Mouse (Mus musculus) heart, adult 2 months (tissue): Measurements from ENCODE around the gene Yod1. TPM values are rescaled to one million over a fixed set of nuclear protein-coding genes. Genes with fewer than 3 reads are reported as not detected.

Experiments
- DNase-seq, 2 experiments: peaks; one replicate each; pipeline ENCODE4 v3.0.0; 2021
- H3K27ac ChIP-seq: fragments of 200-600 bp; 2 replicates; pipeline ENCODE4 v1.8.1; 2022
- H3K27me3 ChIP-seq: fragments of 200-500 bp; 2 replicates; pipeline ENCODE4 v1.6.1; 2012; ENCODE audit warnings: mild to moderate bottlenecking, low read length, inconsistent platforms, mixed read lengths; ENCODE audit not compliant: control insufficient read depth, insufficient read depth
- H3K36me3 ChIP-seq: fragments of 200-500 bp; 2 replicates; pipeline ENCODE4 v1.6.1; 2012; ENCODE audit warnings: low read length, inconsistent platforms; ENCODE audit not compliant: control insufficient read depth, insufficient read depth
- H3K4me1 ChIP-seq: fragments of 200-500 bp; 2 replicates; pipeline ENCODE4 v1.6.1; 2011; ENCODE audit warnings: low read length; ENCODE audit not compliant: control insufficient read depth, insufficient read depth
- H3K4me3 ChIP-seq: fragments of 200-600 bp; 2 replicates; pipeline ENCODE4 v1.8.1; 2022
- H3K79me2 ChIP-seq: fragments of 200-500 bp; replicated peaks from 2 replicates; pipeline ENCODE4 v1.6.1; 2012; ENCODE audit warnings: mild to moderate bottlenecking, inconsistent platforms, low read length, moderate library complexity, mixed read lengths; ENCODE audit not compliant: control insufficient read depth, insufficient read depth
- H3K9ac ChIP-seq: fragments of 200-500 bp; 2 replicates; pipeline ENCODE4 v1.6.1; 2012; ENCODE audit warnings: low read depth, mild to moderate bottlenecking, control low read depth, inconsistent platforms, low read length, mixed read lengths
- CTCF ChIP-seq: fragments of 200-600 bp; IDR thresholded peaks from 2 replicates; pipeline ENCODE4 v1.8.1; 2022; ENCODE audit warnings: antibody characterized with exemption, mild to moderate bottlenecking, moderate library complexity
- EP300 ChIP-seq: fragments of 200-500 bp; IDR thresholded peaks from 2 replicates; pipeline ENCODE4 v1.6.1; 2011; ENCODE audit warnings: low read depth, low read length, control low read depth; ENCODE audit not compliant: insufficient read depth
- POLR2A ChIP-seq: fragments of 200-500 bp; IDR thresholded peaks from 2 replicates; pipeline ENCODE4 v1.6.1; 2011; ENCODE audit warnings: mild to moderate bottlenecking, low read depth, low read length, control low read depth; ENCODE audit not compliant: insufficient read depth
- WGBS: fragments of 180-500 bp; shearing (Covaris S2); methylation state at CpG from one replicate; pipeline ENCODE4 v1.1.7; 2018; 5-methylcytosine and 5-hydroxymethylcytosine counted together
- intact Hi-C: fragments of 180-260 bp; cut with DNase I; formaldehyde crosslinking; loops from one replicate; pipeline ENCODE4 v1.15.1; 2025
- polyA plus RNA-seq: library from polyadenylated mRNA; depleted of rRNA; stranded (reverse); fragments of >200 nt; gene quantifications from 2 replicates; pipeline ENCODE4 v1.2.3, GENCODE M21; 2012
- total RNA-seq, 2 experiments: library from RNA; stranded (reverse); gene quantifications; 2 replicates each; pipeline ENCODE4 v1.2.3; 2021

Gene Yod1
- total and polyA plus RNA-seq, 3 experiments, result 1.2 to 4.9 (median 3.7) TPM

DNA sequence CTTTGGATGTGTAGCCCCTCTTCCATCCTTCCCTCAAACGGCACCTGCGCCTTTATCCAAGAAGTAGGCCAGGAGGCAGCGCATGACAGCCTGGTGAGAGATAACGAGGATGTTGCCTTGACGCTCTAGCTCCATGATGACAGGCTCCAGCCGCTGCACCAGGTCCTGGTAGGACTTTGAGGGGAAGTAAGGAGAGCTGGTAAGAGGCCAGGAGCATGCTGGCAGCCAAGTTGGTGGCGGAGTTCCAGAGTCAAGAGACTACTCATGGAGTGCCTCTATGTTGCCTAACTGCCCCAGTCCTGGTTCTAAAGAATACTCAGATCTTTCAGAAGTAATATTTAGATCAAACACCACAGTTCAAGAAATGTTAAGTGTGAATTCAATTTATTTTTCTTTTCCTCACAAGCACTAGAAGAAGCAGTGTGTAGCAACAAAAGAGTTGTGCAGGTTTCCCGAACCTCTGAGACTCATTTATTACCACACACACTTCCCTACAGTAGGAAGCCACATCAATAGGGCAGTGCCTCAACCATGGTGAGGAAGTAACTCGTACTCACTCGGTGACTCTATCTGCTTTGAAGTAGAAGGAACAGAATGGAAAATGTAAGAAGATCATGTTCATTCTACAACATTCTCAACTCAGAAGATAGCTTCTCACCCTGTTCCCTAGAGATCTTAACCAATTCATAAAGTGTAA, 17.0 kb upstream of the Yod1 start:
- no peak overlapping the region for H3K9ac ChIP-seq
- DNase-seq, result peak; percentile 75 to 83
- H3K4me1 ChIP-seq, result peaks cover 1% of the 10 kb centered on the region; the same call in 1 of the 2 replicates
- peak overlapping the region; percentile 26 for H3K27ac ChIP-seq
- no peaks in the 10 kb centered on the region for H3K27me3 ChIP-seq
- no peaks in the 10 kb centered on the region for H3K79me2 ChIP-seq
- 59% methylated on average over 10 of the region's 10 CpGs for WGBS
- H3K4me3 ChIP-seq, result no peak overlapping the region
- TF ChIP-seq EP300, result peak; percentile 89
- no peak for TF ChIP-seq POLR2A
- peaks cover 44% of the 10 kb centered on the region for H3K36me3 ChIP-seq
- intact Hi-C loops, result no loop called here

DNA sequence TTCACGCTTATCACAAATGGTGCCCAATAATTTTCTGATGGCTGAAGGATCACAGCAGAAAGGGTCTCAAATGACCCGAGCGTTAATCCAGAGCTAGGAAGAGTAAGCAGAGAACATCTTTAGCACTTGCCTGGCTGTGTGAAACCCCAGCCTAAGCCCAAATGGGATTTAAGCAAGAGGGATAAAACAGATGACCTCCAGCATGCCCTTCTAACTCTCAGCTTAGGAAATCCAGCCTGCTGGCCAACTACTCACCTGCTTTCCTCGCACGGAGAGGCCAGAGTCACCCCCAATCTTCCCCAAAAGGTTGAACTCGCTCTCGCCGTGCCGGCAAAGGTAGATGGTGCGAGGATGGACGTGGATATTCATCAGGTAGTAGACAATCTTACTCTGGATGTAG, 15.2 kb upstream of the Yod1 start:
- Histone ChIP-seq H3K27ac (peak overlapping the region; percentile 24), H3K9ac (no peak overlapping the region), H3K4me1 (peaks cover 1% of the 10 kb centered on the region; the same call in 1 of the 2 replicates), H3K36me3 (peaks cover 54% of the 10 kb centered on the region), H3K4me3 (no peak overlapping the region), H3K79me2 (no peaks in the 10 kb centered on the region), H3K27me3 (no peaks in the 10 kb centered on the region)
- no peak for TF ChIP-seq POLR2A
- TF ChIP-seq EP300, result no peak
- no peak for TF ChIP-seq CTCF
- 89% methylated on average over 11 of the region's 11 CpGs for WGBS
- intact Hi-C loops, result no loop called here
- DNase-seq, result no peak

DNA sequence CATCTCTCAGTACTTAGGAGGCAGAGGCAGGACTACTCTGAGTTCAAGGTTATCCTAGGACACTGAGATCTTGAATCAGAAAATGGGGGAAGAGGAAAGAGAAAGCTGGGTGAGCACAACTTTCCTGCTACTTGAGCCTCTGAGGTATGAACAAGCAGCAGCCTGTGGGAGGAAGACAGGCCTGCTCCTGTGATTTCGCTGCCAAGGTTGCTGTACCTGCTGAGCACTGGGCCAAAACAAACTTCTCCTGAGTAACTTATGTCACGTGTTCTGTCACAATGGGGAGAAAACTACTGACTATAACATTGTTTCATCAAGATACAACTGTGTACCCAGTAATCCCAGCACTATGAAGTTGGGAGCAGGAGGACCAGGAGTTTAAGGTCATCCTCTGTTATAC, 13.5 kb upstream of the Yod1 start:
- intact Hi-C loops, result no loop called here
- Histone ChIP-seq H3K9ac (no peak overlapping the region), H3K4me3 (no peak overlapping the region), H3K27ac (no peak overlapping the region), H3K4me1 (peaks cover 1% of the 10 kb centered on the region; the same call in 1 of the 2 replicates), H3K79me2 (no peaks in the 10 kb centered on the region), H3K27me3 (no peaks in the 10 kb centered on the region), H3K36me3 (peaks cover 64% of the 10 kb centered on the region)
- no peak for DNase-seq
- TF ChIP-seq CTCF (no peak), POLR2A (no peak), EP300 (no peak)
- 94% methylated on average over 2 of the region's 2 CpGs for WGBS

DNA sequence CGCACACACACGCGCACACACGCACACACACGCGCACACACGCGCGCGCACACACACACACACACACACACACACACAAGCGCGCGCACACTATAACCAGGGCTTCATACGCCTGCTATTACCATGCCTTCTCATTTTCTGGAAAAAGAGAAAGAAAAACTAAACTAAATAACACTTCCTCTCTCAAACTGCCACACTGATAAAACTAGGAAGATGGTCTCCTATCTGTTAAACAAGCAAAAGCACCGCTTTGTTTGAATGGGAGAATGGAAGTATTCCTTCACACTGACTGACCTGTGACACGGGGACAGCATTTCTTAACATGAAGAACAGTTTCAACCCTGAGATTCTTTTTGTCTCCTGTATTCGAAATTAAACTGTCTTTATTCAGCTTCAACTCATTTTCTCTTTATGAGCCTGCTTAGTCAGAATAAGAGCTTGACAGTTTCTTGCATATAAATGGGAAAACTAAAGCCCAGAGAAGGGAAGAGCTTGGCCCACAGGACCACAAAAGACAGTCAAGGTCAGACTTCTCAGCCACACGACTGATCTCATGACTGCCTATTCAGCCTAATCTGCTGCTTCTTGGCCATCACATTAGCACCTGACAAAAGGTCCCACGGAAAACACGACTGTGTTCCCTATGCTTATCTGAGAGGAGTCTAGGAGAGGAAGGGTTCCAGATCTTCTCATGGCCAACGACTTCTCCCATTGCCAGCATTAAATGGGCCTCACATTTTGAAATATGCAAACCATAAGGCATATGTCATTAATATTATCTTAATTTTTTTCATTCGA, 6.6 kb upstream of the Yod1 start:
- Histone ChIP-seq H3K4me1 (peaks cover 3% of the 10 kb centered on the region), H3K79me2 (0 out of 2 replicates have a peak, but pooled peaks cover 2% of the 10 kb centered on the region), H3K36me3 (peaks cover 52% of the 10 kb centered on the region), H3K9ac (peak overlapping the region; percentile 20; the same call in 1 of the 2 replicates), H3K4me3 (no peak overlapping the region), H3K27me3 (no peaks in the 10 kb centered on the region), H3K27ac (peak overlapping the region; percentile 72)
- 72% methylated on average over 22 of the region's 22 CpGs for WGBS
- TF ChIP-seq EP300 (peak; percentile 87), POLR2A (no peak)
- peak in 1 of 2 experiments; percentile 35 for DNase-seq
- intact Hi-C loops, result loop anchor here (10.0 kb wide), 1 partner anchor 384 kb away; the partner anchor contains the start of gene Mapkapk2

DNA sequence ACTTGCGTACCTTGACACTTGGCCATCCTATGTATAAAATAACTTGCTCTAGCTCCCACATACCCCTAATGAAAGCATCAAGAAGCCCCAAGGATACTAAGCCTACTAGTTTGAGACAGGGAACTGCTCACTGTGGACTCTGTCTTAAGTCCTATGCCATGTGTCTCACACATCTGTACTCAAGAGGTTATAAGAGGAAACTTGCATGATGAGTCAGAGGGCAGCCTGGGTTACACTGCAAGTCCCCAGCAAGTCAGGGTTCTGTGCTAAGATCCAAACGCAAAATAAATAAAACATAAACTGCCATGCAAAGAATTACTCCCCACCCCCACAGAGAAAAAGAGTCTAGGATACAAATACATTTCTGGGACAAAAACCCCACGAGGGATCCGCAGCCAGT, 3.1 kb upstream of the Yod1 start:
- Histone ChIP-seq H3K27me3 (no peaks in the 10 kb centered on the region), H3K9ac (no peak overlapping the region), H3K4me1 (peaks cover 6% of the 10 kb centered on the region), H3K27ac (peak overlapping the region; percentile 53), H3K79me2 (peaks cover 2% of the 10 kb centered on the region; the same call in 1 of the 2 replicates), H3K36me3 (peaks cover 33% of the 10 kb centered on the region), H3K4me3 (peak overlapping the region; percentile 19)
- no peak for DNase-seq
- TF ChIP-seq POLR2A (no peak), CTCF (no peak), EP300 (no peak)
- 68% methylated on average over 4 of the region's 4 CpGs for WGBS
- intact Hi-C loops, result loop anchor here (10.0 kb wide), 1 partner anchor 381 kb away; the partner anchor contains the start of gene Mapkapk2
